Mouse (Mus musculus) heart, embryonic 16.5 days (tissue): ENCODE measurements around the gene Axdnd1. TPM values are rescaled to one million over a fixed set of nuclear protein-coding genes. Genes with fewer than 3 reads are reported as not detected.

ENCODE experiments used
- ATAC-seq: fragments of 200-750 bp; cut with Nextera tagmentation; replicated peaks from 2 replicates; pipeline ENCODE4 v1.8.0; 2017; ENCODE audit warnings: moderate number of reproducible peaks; ENCODE audit not compliant: insufficient read depth, low FRiP score; ENCODE audit errors: extremely low read depth
- H3K27ac ChIP-seq: fragments of 300-500 bp; sonication (generic); 2 replicates; pipeline ENCODE4 v1.5.1; 2014; ENCODE audit warnings: mild to moderate bottlenecking, low read length, control low read depth, moderate library complexity
- H3K27me3 ChIP-seq: fragments of 300-500 bp; sonication (generic); 2 replicates; pipeline ENCODE4 v1.6.1; 2014; ENCODE audit warnings: low read length, mixed read lengths; ENCODE audit not compliant: control insufficient read depth, insufficient read depth
- H3K36me3 ChIP-seq: fragments of 300-500 bp; sonication (generic); 2 replicates; pipeline ENCODE4 v1.6.1; 2014; ENCODE audit not compliant: control insufficient read depth, insufficient read depth
- H3K4me1 ChIP-seq: fragments of 300-500 bp; sonication (generic); 2 replicates; pipeline ENCODE4 v1.6.1; 2014; ENCODE audit warnings: low read length, mixed read lengths; ENCODE audit not compliant: control insufficient read depth, insufficient read depth
- H3K4me2 ChIP-seq: fragments of 300-500 bp; sonication (generic); 2 replicates; pipeline ENCODE4 v1.6.1; 2014; ENCODE audit warnings: low read depth, mild to moderate bottlenecking, control low read depth, low read length
- H3K4me3 ChIP-seq: fragments of 300-500 bp; sonication (generic); 2 replicates; pipeline ENCODE4 v1.5.1; 2014; ENCODE audit warnings: mild to moderate bottlenecking, control low read depth, low read length
- H3K9ac ChIP-seq: fragments of 300-500 bp; sonication (generic); 2 replicates; pipeline ENCODE4 v1.6.1; 2014; ENCODE audit warnings: low read length, control low read depth
- H3K9me3 ChIP-seq: fragments of 300-500 bp; sonication (generic); replicated peaks from 2 replicates; pipeline ENCODE4 v1.6.1; 2016; ENCODE audit warnings: low read length; ENCODE audit not compliant: control insufficient read depth
- WGBS: fragments of 180-500 bp; shearing (Covaris S2); extraction: QIAGEN DNeasy Blood & Tissue Kit; methylation state at CpG from one replicate; pipeline ENCODE4 v1.1.7; 2014; 5-methylcytosine and 5-hydroxymethylcytosine counted together
- polyA plus RNA-seq: library from polyadenylated mRNA; unstranded; fragments of >200 nt; fragmentation: Nextera tagmentation; extraction: Ambion mirVana; gene quantifications from 2 replicates; pipeline ENCODE4 v1.2.1, GENCODE M21; 2015

Axdnd1 gene
- polyA plus RNA-seq: 0.12 and 0.32 TPM in 2 replicates

DNA sequence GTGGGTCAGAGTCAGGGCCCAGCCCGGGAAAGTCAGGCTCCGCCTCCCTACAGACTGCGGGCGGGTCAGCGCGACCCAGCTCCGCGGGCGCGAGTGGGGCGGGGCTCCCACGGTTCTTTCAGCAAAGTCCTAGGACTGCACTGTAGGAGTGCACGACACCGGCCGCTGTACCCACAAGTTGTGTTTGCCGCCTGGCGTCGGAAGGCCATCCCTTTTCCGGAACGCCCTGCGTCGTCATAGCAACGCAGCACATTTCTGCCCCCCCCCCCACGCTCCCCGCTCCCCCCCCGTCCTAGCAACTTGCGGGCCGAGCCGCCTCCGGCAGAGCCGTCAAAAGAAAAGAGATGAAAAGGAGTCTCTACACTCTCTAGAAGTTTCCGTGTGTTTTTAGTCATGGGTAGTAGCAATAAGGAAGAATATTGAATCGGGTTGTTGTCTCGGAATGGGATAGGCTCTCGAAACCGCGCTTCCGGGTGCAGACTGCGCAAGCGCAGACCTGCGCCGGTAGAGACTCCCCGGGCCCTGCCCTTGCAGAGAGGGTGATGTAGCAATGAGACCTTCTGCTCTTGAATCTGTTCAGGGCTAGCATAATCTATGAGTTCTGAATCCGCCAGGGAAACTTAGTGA, at the start of gene Axdnd1:
Gene Axdnd1, minus strand, starts transcription at position 489 of the 627 bp plus-strand sequence.
- H3K27me3 ChIP-seq: no peaks in the 10 kb centered on the region
- under 1% methylated on average over 44 of the region's 44 CpGs for WGBS
- H3K4me3 ChIP-seq: peak within 1 kb of the TSS; percentile 77
- H3K4me1 ChIP-seq: 0 out of 2 replicates have a peak, but pooled peaks cover 2% of the 10 kb centered on the region
- H3K27ac ChIP-seq: peak within 1 kb of the TSS; percentile 69
- peak; percentile 92 for ATAC-seq
- no peaks in the 10 kb centered on the region for H3K9me3 ChIP-seq
- peak within 1 kb of the TSS; percentile 87 for H3K4me2 ChIP-seq
- H3K9ac ChIP-seq: peak within 1 kb of the TSS; percentile 72
- H3K36me3 ChIP-seq: no peaks in the 10 kb centered on the region

DNA sequence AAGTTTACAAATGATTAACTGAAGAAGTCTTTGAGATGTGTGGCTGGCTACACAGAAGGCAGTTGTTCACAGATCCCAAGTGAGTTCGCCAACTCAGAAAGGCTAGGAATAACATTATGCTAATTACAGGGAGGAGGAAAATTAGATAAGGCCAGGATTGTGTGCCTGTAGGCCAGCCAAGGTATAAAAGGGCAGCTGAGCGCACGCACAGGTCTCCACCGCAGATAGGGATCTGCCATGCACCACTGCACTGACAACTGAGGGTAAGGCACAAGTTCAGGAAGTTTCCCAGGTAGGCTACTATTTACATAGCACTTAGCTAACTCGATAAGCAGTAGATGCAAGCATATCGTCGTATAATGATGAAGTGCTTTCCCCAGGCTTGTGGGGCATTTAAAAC, 49.6 kb upstream of the Axdnd1 start:
- Histone ChIP-seq H3K4me1 (peaks cover 13% of the 10 kb centered on the region), H3K27me3 (no peaks in the 10 kb centered on the region), H3K9me3 (peaks cover 9% of the 10 kb centered on the region), H3K36me3 (peaks cover 13% of the 10 kb centered on the region), H3K4me2 (no peak overlapping the region), H3K9ac (no peak overlapping the region), H3K27ac (no peak overlapping the region), H3K4me3 (no peak overlapping the region)
- 51% methylated on average over 7 of the region's 7 CpGs for WGBS
- no peak for ATAC-seq

DNA sequence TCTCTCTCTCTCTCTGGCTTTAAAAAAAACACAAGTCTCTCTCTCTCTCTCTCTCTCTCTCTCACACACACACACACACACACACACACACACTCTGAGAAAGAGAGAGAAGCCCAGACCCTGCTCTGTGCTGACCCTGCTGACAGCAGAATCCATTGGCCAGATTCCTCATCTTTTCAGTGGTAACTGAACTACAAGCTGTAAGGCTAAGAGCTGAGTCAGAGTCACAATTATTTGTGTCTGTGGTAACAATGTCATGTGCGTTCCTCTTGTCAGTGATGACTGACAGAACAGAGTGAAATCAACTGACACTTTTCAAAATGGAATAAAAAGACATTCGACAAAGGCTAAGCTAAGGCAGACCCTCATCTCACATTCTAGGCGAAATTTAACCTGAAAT, 47.6 kb upstream of the Axdnd1 start:
- Histone ChIP-seq H3K4me2 (no peak overlapping the region), H3K36me3 (peaks cover 14% of the 10 kb centered on the region), H3K9ac (no peak overlapping the region), H3K27me3 (no peaks in the 10 kb centered on the region), H3K4me3 (no peak overlapping the region), H3K4me1 (peaks cover 13% of the 10 kb centered on the region), H3K9me3 (peaks cover 9% of the 10 kb centered on the region), H3K27ac (no peak overlapping the region)
- 59% methylated on average over 3 of the region's 3 CpGs for WGBS
- no peak for ATAC-seq

DNA sequence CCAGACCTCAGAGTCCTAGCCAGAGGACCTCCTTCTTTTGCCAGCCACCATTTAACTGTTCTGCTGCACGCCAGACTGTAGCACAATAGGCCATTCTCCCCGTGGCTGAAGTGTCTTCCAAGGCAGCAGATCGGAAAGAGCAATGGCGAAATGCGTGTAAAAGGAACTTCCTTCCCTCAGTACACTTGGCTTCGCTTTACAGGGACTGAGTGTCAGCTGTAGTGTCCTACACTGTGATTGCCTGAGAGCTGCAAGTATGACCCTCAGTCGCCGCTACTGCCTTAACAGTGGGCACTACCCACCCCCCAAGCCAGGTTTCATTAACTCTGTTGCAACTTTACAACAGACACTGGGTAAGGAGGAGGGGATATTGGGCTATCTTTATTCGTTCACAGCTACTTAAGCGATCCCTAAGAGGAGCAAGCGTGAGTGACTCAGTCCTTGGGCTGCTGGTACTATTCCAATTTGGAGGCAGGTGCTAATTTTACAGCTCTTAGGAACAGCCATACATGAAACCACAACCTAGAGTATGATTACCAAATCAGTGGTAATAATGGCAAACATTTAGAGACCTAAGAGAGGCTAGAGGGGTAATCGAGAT, 46.8 kb upstream of the Axdnd1 start:
- Histone ChIP-seq H3K27ac (no peak overlapping the region), H3K4me2 (no peak overlapping the region), H3K4me3 (no peak overlapping the region), H3K9me3 (peaks cover 9% of the 10 kb centered on the region), H3K27me3 (no peaks in the 10 kb centered on the region), H3K9ac (no peak overlapping the region), H3K36me3 (peaks cover 14% of the 10 kb centered on the region), H3K4me1 (peaks cover 10% of the 10 kb centered on the region)
- 79% methylated on average over 12 of the region's 12 CpGs for WGBS
- no peak for ATAC-seq

DNA sequence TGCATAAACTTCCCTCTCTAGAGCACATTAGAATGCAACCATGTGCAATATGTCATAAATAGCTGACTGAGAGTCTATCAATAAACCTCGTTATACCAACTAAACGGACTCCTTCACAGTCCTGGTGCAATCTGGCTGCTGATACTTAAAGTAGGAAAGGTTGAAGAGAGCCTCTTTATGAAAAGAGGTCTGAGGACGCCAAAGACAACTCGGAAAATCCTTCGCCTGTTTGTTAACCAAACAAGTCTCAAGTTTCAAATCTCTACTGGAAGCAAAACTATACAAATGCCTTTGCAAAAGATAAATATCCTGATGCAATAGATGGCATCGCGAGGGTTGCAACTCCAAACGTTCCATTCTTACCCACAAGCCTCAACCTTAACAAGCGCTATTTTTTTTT, 44.0 kb upstream of the Axdnd1 start:
- Histone ChIP-seq H3K4me3 (no peak overlapping the region), H3K9me3 (peaks cover 9% of the 10 kb centered on the region), H3K4me2 (no peak overlapping the region), H3K27ac (no peak overlapping the region), H3K9ac (no peak overlapping the region), H3K4me1 (peaks cover 10% of the 10 kb centered on the region), H3K27me3 (no peaks in the 10 kb centered on the region), H3K36me3 (peaks cover 14% of the 10 kb centered on the region)
- ATAC-seq: no peak
- WGBS: 87% methylated on average over 9 of the region's 9 CpGs

DNA sequence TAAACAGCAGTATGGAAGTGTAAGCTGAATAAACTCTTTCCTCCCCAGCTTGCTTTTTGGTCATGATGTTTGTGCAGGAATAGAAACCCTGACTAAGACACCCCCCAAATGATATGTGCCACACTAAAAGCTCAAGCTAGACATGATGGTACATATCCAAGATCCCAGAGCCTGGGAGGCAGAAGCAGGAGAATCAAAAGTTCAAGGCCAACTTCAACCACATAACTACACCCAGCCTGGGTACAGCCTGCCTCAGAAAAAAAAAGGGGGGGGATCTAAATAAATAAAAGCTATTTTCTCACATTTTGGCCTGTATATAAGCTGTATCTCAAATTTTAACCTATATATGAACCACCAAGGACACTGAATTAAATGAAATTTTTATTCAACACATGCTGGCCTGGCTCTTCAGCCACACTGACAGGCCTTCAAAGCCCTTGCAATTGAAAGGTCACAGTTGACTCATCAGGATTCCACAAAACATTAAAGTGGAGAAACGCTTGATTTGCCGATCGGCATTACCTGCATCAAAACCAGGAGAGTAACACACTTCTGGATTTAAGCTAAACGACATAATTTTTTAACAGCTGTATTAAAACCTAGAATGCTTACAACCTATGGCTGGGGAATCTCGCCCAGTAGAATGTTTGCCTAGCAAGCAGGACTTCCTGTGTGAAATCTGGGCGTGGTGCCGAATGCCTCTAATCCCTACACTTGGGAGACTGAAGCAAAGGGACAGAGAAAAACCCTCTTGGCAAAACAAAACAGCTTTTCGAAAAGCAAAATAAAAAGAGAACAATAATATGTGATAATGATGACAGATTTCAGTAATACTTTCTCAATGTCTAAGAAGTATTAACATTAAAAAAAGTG, 43.3 kb upstream of the Axdnd1 start:
- no peak overlapping the region for H3K27ac ChIP-seq
- WGBS: 78% methylated on average over 8 of the region's 8 CpGs
- H3K4me3 ChIP-seq: no peak overlapping the region
- H3K9me3 ChIP-seq: peaks cover 5% of the 10 kb centered on the region
- no peaks in the 10 kb centered on the region for H3K27me3 ChIP-seq
- no peak for ATAC-seq
- H3K4me2 ChIP-seq: no peak overlapping the region
- H3K9ac ChIP-seq: no peak overlapping the region
- H3K4me1 ChIP-seq: peaks cover 15% of the 10 kb centered on the region
- peaks cover 14% of the 10 kb centered on the region for H3K36me3 ChIP-seq

DNA sequence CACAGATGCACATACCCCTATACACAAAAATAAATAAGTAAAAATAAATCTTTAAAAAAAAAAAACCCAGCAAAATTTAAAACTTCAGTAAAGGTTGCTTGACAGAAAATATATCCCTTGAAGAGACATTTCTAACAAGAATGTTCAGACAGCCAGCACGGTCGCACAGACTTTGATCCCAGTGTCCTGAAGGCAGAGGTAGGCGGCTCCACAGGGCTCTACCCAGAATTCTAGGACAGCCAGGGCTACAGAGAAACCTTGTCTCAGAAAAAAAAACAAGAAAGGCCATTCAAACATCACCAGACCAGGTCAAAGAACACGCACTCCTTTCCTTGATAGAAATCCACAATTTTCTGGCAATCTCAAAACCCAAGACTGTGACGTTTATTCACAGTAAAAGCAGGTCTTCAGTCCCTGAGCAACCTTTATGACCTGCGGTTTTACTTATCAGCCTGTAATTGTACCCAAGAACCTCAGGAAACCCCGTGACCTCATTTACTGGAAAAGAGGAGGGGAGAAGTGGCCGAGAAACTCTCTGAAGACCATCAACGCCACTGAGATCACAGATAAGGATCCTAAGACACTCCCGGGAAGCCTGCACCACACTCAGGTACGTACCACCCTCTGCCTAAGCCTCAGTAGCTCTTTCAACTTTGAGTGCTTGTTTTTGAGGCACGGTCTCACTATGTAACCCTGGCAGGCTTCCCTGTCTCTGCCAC, 41.5 kb upstream of the Axdnd1 start:
- Histone ChIP-seq H3K9me3 (peaks cover 3% of the 10 kb centered on the region; the same call in 1 of the 2 replicates), H3K9ac (no peak overlapping the region), H3K4me2 (no peak overlapping the region), H3K4me1 (peaks cover 10% of the 10 kb centered on the region), H3K36me3 (peaks cover 14% of the 10 kb centered on the region), H3K27ac (no peak overlapping the region), H3K27me3 (no peaks in the 10 kb centered on the region), H3K4me3 (no peak overlapping the region)
- ATAC-seq: no peak
- 63% methylated on average over 12 of the region's 12 CpGs for WGBS

DNA sequence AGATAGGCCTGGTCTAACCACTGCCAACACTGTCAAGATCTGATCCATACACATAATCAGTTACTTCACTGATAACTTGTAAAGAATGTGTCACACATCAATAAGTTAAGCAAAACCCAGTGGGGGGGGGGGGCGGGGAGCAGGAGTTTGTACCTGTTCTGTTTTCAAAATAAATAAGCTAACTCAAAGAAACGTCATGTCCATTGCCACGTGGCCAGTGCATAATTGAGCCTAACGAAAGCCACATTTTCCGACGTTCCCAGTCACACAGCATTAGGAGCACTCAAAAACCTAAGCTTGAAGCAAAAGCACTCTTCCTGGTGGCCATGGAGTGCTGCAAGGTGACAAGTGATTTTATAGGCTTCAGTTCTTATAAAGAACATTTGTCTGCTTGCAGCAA, 40.1 kb upstream of the Axdnd1 start:
- Histone ChIP-seq H3K9ac (no peak overlapping the region), H3K27me3 (no peaks in the 10 kb centered on the region), H3K4me2 (no peak overlapping the region), H3K4me1 (peaks cover 10% of the 10 kb centered on the region), H3K36me3 (peaks cover 6% of the 10 kb centered on the region), H3K9me3 (no peaks in the 10 kb centered on the region), H3K27ac (no peak overlapping the region), H3K4me3 (no peak overlapping the region)
- 84% methylated on average over 6 of the region's 6 CpGs for WGBS
- ATAC-seq: no peak
